Mouse (Mus musculus) activated CD4-positive, CD25-positive, alpha-beta regulatory T cell, adult 4 months (primary cell): ENCODE results near the gene Phyh. TPM values are rescaled to one million over a fixed set of nuclear protein-coding genes. Genes with fewer than 3 reads are reported as not detected.
A peak's percentile ranks its signal among the peaks of the same experiment; 100 is the strongest.
"Not testable (repeated sequence)": the region's sequence is repeated elsewhere in the genome, so short reads cannot be mapped to it uniquely, and the experiment has no call there.

Source experiments
- ATAC-seq: one replicate; pipeline ENCODE4 v1.8.0; 2017
- polyA plus RNA-seq, 2 experiments: library from polyadenylated mRNA; unstranded; fragments of 100-300 nt; shearing (Covaris generic); gene quantifications; one replicate each; pipeline ENCODE4 v1.2.1; 2017

The Phyh gene
- polyA plus RNA-seq, 2 experiments from 2014 or later, result 89.5 to 92.7 TPM

DNA sequence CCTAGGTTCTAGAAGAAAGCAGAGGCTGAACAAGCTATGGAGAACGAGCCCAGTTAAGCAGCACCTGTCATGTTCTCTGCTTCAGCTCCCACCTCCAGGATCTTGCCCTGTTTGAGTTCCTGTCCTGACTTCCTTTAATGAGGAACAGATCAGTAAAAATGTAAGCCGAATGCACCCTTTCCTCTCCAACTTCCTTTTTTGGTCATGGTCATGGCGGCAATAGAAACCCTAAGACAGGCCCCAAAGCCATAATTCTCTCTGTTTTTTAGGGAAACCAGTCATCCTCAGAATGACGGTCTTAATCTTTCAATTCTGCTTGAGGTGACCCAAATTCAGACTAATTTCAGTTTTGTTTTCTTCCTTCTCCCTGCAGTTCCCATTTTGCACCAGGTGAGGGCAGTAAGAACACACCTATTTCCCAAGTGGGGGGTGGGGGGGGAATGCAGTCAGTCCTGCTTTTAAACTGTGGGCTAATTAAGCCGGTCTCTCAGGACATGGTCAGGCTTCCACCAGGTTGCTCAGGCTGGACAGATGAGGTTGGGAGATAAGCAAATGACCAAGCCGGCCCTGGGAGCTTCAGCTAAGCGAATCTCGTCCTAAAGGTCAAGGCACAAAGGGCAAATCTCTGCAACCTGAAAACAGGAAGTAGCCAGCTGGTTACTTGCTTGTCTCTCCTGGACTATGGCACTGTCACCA, 1.3 kb upstream of the Phyh start:
- ATAC-seq, result peak; percentile 38

DNA sequence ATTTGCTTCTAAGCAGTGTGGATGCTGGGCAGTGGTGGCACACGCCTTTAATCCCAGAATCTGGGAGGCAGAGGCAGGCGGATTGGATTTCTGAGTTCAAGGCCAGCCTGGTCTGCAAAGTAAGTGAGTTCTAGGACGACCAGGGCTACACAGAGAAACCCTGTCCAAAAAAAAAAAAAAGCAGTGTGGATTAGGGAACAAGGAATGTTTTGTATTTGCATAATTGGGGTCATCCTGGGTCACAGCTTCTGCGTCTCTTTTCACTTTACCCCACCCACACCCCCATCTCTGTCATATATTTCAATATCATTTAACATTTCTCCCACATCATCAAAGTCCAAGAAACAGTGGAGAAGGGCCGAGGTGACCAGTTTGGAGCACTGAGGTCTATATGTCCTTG, 2.2 kb downstream of the Phyh start:
- ATAC-seq, result no peak

DNA sequence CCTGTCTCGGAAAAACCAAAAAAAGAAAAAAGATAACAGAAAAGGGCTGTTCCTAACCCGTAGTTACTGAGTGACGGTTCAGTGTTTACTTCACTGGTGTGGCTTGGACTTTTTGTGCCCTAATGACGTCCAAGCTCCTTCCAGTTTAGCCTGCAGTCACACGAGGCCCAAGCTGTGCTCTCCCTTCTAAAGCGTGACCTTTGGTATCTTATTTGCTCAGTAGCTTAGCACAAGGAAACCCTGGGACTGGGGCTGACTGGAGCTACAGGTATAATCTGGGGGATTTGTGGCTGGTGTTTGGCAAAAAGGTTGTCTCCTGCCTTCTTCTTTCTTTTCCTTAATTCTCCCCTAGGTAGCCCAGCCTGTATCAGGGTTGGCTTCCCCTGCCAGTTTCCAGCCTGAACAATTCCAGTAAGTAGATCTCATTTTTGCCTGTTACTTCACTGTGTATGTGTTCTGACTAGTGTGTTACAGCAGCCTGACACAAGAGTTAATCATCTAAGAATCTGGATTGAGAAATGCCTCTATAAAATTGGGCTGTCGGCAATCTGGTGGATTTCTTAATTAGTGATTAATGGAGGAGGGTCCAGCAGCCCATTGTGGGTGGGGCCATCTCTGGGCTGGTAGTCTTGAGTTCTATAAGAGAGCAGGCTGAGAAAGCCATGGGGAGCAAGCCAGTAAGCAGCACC, 3.8 kb downstream of the Phyh start:
- ATAC-seq, result no peak

DNA sequence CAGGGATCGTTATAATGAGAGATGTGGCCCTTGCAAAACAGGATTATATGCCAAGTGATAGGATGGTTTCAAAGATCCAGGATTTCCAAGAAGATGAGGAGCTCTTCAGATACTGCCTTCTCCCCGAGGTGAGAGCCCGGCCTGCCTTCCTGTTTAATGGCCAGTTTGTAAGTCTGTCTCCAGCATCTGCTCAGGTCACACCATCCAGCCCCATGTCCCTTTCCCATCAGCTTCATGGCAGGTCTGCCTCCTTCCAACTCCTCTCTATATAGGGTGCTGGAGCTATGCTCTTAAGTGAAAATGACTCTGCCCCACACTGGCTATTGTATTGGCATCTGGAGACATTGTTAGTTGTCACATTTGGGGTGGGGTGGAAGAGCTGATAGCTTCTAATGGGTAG, 8.6 kb downstream of the Phyh start:
- no peak for ATAC-seq

DNA sequence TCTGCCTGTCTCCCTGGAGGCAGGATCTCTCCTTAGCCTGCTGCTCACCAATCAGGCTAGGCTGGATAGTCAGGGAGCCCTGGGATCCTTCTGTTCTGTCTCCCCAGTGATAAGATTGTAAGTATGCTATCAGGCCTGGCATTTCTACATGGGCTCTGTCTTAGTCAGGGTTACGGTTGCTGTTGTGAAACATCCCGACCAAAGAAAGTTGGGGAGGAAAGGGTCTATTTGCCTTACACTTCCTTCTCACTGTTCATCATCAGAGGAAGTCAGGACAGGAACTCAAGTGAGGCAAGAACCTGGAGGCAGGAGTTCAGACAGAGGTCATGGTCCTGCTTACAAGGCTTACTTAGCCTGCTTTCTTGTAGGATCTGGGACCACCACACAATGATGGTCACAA, 10.4 kb downstream of the Phyh start:
- no peak for ATAC-seq

DNA sequence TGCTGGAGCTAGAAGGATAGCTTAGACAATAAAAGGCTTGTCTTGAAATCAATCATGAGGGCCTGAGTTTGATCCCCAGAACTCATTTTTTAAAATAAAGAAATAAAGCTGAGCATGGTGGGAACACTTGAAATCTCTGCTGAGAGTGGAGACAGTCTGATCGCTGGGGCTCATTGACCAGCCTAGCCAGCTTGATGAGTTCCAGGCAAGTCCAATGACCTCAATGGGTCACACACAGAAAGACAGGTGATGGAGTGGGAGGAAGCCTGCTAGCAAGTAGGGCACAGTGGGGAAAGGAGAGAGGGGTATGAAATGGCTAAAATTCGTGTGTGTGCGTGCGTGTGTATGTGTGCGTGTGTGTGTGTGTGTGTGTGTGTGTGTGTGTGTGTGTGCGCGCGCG, 15.7 kb downstream of the Phyh start:
- no peak for ATAC-seq

DNA sequence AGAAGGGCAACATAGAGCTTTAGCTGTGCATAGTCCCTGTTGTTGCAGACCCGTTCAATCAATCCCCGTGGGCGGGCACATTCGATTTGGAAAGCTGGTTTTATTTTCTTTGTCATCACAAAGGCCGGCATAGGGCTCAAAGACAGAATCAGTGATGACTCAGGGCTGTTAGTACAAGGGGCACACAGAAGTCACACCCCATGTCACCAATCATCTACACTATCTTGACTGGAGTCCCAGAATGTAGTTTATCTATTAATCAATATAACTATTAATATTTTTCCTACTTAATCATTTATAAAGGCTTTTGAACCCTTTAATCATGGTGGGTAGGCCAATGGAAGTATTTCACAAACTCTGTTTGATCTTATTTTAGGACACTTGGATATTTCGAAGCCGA, 19.1 kb downstream of the Phyh start:
- no peak for ATAC-seq

DNA sequence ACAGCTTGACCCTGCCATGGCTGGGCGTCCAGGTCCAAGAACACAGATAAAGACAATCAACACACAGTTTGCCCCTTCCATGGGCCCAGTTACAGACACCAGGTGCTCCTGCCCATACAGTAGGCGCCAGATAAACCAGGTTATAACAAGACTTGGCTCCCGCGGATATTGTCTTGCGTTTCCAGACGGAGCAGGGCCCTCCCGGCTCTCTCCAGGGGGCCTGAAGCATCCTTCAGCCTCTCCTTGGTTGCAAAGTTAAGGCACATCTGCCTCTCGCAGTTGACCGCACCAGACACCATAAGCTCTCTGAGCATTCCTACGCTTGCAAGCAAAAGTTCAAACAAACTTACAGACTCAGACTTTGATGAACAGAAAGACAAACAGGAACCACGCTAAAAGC, 22.0 kb downstream of the Phyh start:
- ATAC-seq, result no peak

DNA sequence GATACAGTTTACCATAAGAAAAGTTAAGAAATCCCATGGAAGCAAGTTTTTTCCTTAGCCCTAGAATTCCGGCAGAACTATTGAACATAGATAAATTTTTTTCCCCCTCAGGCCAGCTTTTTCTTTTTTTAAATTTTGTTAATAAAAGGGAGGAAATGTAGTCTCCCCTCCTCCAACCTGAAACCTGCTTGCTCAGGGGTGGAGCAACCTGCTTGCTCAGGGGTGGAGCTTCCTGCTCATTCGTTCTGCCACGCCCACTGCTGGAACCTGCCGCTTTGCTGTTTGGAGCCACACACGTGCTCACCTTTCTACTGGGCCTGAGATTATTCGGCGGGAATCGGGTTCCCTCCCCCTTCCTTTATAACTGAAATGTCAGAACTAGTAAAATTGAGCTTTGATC, 30.9 kb downstream of the Phyh start:
- ATAC-seq, result not testable (repeated sequence)

DNA sequence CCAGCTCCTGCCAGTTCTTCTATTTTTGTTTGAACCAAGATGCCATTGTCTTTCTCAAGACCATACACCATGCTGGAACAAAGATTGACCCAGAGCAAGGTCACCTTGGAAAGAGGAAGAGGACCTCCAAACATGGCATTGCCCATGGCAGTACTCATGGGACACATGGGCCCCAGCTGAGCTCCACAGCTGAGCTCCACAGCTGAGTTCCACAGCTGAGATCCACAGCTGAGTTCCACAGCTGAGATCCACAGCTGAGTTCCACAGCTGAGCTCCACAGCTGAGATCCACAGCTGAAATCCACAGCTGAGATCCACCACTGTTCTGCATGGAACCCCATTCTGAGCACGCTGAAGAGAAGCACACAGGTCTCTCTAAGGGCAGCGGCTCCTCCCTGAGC, 32.2 kb downstream of the Phyh start:
- ATAC-seq, result no peak

DNA sequence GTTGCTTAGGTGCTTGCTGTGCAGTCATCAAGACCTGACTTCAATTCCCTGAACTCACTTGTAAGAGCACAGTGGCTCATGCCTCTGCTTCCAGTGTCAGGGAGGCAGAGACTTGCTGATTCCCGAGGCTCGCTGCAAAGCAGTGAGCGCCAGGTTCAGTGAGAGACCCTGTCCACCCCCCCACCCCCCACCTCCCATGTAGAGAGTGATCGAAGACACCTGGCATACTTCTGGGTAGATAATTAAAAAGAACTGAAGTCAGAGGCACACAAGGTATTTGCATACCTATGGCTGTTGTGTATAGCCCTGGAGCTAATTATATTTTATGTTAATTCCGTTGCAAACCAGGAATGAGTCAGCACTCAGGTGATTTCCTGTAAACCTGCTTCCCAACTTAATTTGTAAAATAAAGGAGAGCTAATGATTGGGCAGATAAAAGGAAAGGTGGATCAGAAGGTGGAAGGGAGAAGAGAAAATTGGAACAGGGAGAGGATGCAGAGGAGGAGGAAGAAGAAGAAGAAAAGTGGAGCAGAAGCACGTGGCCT, 35.5 kb downstream of the Phyh start:
- no peak for ATAC-seq

DNA sequence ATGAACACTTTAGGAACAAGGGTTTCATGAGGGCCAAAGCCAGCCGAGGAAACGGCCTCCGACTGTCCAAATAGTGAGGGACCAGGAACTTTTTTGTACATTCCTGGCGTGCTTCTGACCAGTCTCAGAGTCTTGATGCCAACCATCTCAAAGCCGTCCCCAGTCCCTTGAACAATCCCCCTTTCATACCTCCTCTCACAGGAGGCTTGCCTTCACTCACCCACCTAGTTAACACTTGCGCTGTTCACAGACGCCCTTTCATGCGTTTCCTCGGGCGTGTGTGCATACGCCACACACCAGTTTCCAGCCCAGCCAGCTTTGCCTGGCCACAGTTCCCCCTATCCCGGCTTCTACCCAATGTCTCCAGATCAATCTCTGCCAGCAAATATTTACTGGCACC, 39.2 kb downstream of the Phyh start:
- no peak for ATAC-seq

DNA sequence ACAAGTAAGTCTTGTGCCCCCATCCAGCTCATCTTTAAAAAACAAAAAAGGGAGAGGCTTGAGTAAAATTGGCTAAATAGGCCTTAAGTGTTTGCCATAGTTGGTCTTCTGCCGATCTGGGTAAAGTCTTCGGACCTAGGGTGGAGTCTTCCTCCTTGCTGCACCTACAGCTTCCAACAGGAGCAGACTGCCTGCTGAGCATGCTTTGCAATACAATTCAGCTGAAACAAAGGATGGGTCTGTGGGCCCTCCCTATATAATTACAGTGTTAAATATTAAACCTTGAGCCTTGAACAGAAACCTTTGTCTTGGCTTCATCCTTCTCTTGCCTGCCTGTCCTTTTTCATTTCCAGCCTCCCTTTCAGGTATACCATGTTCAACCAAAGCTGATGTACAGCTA, 49.0 kb downstream of the Phyh start:
- ATAC-seq, result no peak

DNA sequence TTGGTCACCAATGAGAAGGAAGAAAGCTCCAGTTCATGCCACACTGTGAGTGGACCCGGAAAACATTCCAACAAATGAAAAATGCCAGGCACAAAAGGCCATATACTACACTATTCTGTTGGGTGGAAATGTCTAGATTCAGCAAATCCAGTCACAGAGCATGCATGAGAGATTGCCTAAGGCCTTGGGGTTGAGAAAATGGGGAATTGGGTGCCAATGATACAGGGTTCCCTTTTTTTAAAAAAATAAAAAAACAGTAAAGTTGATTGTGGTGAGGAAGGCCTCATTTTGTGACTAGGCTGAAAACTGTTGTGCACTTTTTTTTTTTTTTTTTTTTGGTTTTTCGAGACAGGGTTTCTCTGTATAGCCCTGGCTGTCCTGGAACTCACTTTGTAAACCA, 50.3 kb downstream of the Phyh start:
- no peak for ATAC-seq

DNA sequence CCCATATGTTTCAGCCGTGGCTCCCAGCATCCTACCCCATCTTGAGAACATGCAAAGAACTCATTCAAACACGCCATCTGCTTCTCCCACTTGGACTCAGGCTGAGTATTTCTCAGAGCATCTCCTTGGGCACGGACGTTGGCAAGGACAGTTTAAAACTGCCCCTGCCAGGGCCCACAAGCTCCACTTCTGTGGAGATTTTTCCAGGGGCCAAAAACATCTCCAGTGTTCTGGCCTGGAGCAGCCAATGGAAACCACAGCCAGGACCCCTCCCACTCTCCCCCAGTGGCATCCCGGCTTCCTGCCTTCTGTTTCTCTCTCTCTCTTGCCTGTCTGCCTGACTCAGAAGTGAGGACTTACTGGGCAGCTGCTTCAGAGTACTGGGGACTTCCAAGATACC, 57.0 kb downstream of the Phyh start, which contains the start of gene Ucma:
TSS of gene Ucma (plus strand) at position 316 of the 400 bp plus-strand sequence.
- no peak for ATAC-seq

DNA sequence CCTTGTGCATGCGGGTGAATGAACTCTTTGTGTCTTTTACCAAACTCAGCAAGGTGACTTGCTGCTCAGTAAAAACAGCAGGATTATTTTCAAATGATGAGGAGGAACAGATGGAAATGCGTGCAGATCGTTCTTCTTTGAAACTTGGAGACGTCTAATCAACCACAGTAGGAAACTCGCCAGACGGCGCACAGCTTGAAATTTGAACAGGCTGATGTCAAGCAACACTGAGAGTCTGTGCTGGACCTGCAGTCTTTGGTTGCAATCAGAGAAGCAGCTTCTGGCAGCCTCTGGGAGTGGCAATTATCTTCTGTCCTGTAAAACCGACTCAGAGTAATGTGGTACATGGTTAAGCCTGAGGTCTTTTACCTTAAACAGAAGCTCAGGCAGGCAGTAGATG, 59.3 kb downstream of the Phyh start:
- no peak for ATAC-seq

DNA sequence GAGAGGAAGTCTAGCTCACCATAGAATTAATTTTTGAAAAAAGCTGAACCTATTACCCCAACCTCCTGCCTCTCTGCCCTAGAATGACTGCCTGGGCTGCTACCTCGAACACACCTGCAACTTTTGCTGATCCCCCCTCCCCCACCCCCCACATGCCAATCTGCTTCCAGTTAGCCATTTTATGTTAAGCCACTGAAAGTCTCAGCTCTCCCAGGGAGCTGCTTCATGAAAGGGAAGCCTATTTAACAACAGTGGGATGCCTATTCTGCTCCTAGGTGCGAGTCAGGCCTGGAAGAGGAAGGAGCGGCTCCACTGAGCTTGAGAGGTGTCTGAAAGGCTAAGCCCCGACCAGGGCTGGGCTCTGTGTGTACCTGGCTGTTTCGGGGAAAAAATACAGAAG, 65.2 kb downstream of the Phyh start:
- no peak for ATAC-seq

DNA sequence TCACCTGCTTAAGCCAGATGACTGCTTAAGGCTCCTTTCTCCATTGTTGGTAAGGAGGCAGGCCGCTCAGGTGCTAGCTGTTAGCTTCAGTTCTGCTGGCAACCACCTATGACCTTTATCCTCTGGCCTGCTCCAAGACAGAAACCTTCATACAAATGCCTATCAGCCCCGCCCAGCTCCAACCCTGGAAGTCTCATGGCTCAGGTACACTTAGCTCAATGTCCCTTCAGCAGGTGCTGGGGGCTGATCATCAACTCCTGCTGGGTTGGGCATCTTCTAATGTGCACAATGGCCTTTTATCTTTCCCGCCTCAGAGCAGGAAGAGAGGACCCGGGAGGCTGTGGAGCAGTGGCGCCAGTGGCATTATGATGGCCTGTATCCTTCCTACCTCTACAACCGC, 66.2 kb downstream of the Phyh start:
- no peak for ATAC-seq

DNA sequence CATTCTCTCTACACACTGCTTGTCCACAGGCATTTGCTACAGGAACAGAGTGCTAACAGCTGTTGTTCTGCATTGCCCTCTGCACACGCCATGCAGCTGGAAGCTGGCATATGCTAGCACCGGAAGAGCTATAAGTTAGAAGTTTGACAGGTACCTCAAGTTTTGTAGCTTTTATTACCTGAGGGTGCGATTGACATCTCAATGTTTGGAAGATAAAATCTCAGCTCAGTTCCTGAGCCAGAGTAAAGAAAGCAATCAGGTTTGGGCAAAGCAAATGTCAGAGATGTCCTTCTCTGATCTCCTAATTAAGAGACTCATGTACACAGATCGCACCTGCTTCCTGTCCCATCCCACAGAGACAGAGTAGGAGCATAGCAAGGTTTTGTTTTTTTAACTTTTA, 68.0 kb downstream of the Phyh start:
- ATAC-seq, result no peak

DNA sequence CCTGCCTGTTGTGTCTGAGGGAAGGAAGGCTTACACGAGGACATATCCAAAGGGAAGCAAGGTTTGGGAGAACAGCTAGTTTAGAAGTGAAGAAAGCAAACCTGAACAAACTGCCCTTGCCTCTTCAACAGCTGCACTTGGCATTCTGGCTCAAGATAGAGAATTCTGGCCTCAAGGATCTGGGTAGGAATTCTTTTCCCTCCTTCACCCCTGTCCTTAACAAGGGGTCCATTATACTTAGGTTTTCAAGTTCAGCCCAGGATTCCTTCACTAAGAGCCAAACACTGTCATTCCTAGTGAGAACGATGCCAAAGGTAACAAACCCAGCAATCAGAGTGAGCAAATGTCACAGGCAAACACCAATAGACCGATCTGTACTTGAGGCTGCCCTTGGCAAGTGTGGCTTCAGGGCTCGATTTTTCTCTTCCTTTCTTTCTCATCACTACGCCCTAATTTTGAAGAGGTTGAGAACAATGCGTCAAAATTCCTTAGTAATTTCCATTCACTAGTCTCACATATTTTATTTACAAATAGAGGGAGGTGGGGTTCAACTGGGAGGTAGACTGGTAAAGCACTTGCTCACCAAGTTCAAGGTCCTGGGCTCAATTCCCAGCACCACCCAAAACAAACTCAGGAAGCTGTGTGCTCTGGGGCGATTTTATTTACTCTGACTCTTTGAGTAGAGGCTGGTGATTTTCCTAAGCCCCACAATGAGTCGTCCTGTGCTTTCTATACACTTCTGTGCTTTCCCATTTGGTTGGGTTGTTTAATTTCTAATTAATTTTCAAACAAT, 68.8 kb downstream of the Phyh start:
- no peak for ATAC-seq
